Mouse (Mus musculus): ENCODE results near the gene Top3a. TPM values are rescaled to one million over a fixed set of nuclear protein-coding genes. Genes with fewer than 3 reads are reported as not detected.

Gene Top3a
- polyA plus RNA-seq, 1 experiment from 2014 or later = 11.5 TPM

GRCm38 (mm10) chr11:60761681-60762080 is 15.5 kb downstream of the Top3a start:
- H3K27ac ChIP-seq (ENCODE audit: low read length) = no peak overlapping the region
- H3K4me2 ChIP-seq (ENCODE audit: low read length) = no peak overlapping the region
- no peak for ATAC-seq
- H3K4me3 ChIP-seq (replicated peaks; ENCODE audit: low read length) = no peak overlapping the region
- no peaks in the 10 kb centered on the region for H3K9me3 ChIP-seq (ENCODE audit: control insufficient read depth, low read length)
- no peaks in the 10 kb centered on the region for H3K36me3 ChIP-seq (ENCODE audit: control insufficient read depth, insufficient read depth)
- 81% methylated on average over 3 of the region's 3 CpGs for WGBS
- H3K4me1 ChIP-seq (replicated peaks; ENCODE audit: control insufficient read depth, insufficient read depth, low read length) = no peaks in the 10 kb centered on the region
- H3K27me3 ChIP-seq (replicated peaks; ENCODE audit: control insufficient read depth, insufficient read depth, low read length) = no peaks in the 10 kb centered on the region
- no peak overlapping the region for H3K9ac ChIP-seq (replicated peaks; ENCODE audit: low read depth, low read length)

DNA sequence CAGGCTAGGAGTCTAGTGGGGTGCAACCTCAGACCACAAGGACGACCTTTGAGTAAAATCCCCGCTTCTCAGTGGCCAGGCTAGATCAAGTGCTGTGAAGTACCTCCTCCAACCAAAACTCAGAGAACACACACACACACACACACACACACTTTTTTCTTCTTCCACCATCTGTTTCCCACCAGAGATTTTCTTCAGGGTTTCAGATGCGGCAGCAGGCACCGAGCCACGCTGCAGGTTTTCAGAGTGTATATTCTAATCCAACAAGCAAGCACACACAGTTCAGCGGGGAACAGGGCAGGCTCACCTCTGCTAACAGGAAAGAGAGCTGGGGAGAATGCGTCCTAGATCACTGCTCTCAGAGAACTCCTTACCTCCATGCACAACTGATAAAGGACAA is 21.6 kb downstream of the Top3a start:
- ATAC-seq = no peak
- Histone ChIP-seq H3K27me3 (replicated peaks; ENCODE audit: control insufficient read depth, insufficient read depth, low read length) (no peaks in the 10 kb centered on the region), H3K4me2 (ENCODE audit: low read length) (no peak overlapping the region), H3K36me3 (ENCODE audit: control insufficient read depth, insufficient read depth) (peaks cover 11% of the 10 kb centered on the region), H3K9me3 (ENCODE audit: control insufficient read depth, low read length) (no peaks in the 10 kb centered on the region), H3K4me1 (replicated peaks; ENCODE audit: control insufficient read depth, insufficient read depth, low read length) (no peaks in the 10 kb centered on the region), H3K4me3 (replicated peaks; ENCODE audit: low read length) (no peak overlapping the region), H3K9ac (replicated peaks; ENCODE audit: low read depth, low read length) (no peak overlapping the region), H3K27ac (ENCODE audit: low read length) (no peak overlapping the region)
- 95% methylated on average over 7 of the region's 7 CpGs for WGBS

GRCm38 (mm10) chr11:60740321-60740720 is 36.8 kb downstream of the Top3a start:
- Histone ChIP-seq H3K9me3 (ENCODE audit: control insufficient read depth, low read length) (no peaks in the 10 kb centered on the region), H3K27me3 (replicated peaks; ENCODE audit: control insufficient read depth, insufficient read depth, low read length) (no peaks in the 10 kb centered on the region), H3K4me3 (replicated peaks; ENCODE audit: low read length) (no peak overlapping the region), H3K9ac (replicated peaks; ENCODE audit: low read depth, low read length) (no peak overlapping the region), H3K36me3 (ENCODE audit: control insufficient read depth, insufficient read depth) (peaks cover 16% of the 10 kb centered on the region), H3K4me1 (replicated peaks; ENCODE audit: control insufficient read depth, insufficient read depth, low read length) (no peaks in the 10 kb centered on the region), H3K27ac (ENCODE audit: low read length) (no peak overlapping the region), H3K4me2 (ENCODE audit: low read length) (no peak overlapping the region)
- no peak for ATAC-seq
- WGBS = 70% methylated on average over 3 of the region's 3 CpGs

- H3K4me3 ChIP-seq (replicated peaks; ENCODE audit: low read length) = no peak overlapping the region
- no peaks in the 10 kb centered on the region for H3K4me1 ChIP-seq (replicated peaks; ENCODE audit: control insufficient read depth, insufficient read depth, low read length)
- H3K27me3 ChIP-seq (replicated peaks; ENCODE audit: control insufficient read depth, insufficient read depth, low read length) = no peaks in the 10 kb centered on the region
- H3K9ac ChIP-seq (replicated peaks; ENCODE audit: low read depth, low read length) = no peak overlapping the region
- no peaks in the 10 kb centered on the region for H3K9me3 ChIP-seq (ENCODE audit: control insufficient read depth, low read length)
- ATAC-seq = no peak
- H3K4me2 ChIP-seq (ENCODE audit: low read length) = no peak overlapping the region
- H3K36me3 ChIP-seq (ENCODE audit: control insufficient read depth, insufficient read depth) = peaks cover 12% of the 10 kb centered on the region
- H3K27ac ChIP-seq (ENCODE audit: low read length) = no peak overlapping the region
Measured at GRCm38 (mm10) chr11:60737450-60737849, 39.7 kb downstream of the Top3a start.

- no peak overlapping the region for H3K4me3 ChIP-seq (replicated peaks; ENCODE audit: low read length)
- H3K9ac ChIP-seq (replicated peaks; ENCODE audit: low read depth, low read length) = no peak overlapping the region
- WGBS = 90% methylated on average over 3 of the region's 3 CpGs
- H3K27me3 ChIP-seq (replicated peaks; ENCODE audit: control insufficient read depth, insufficient read depth, low read length) = no peaks in the 10 kb centered on the region
- H3K9me3 ChIP-seq (ENCODE audit: control insufficient read depth, low read length) = no peaks in the 10 kb centered on the region
- no peak overlapping the region for H3K4me2 ChIP-seq (ENCODE audit: low read length)
- H3K27ac ChIP-seq (ENCODE audit: low read length) = no peak overlapping the region
- peaks cover 14% of the 10 kb centered on the region for H3K36me3 ChIP-seq (ENCODE audit: control insufficient read depth, insufficient read depth)
- no peak for ATAC-seq
- H3K4me1 ChIP-seq (replicated peaks; ENCODE audit: control insufficient read depth, insufficient read depth, low read length) = no peaks in the 10 kb centered on the region
Measured at GRCm38 (mm10) chr11:60736491-60736890, 40.7 kb downstream of the Top3a start.

DNA sequence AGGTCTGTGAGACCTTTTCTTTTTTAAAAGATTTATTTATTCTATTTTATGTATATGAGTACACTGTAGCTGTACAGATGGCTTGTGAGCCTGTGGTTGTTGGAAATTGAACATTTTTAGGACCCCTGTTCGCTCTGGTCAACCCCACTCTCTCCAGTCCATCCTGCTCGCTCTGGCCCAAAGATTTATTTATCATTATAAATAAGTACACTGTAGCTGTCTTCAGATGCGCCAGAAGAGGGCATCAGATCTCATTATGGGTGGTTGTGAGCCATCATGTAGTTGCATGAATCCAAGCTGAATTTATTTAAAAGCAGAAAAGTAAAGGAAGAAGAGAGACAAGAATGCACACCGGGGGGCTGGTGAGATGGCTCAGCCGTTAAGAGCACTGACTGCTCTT is 42.0 kb downstream of the Top3a start:
- Histone ChIP-seq H3K9me3 (ENCODE audit: control insufficient read depth, low read length) (no peaks in the 10 kb centered on the region), H3K4me2 (ENCODE audit: low read length) (no peak overlapping the region), H3K36me3 (ENCODE audit: control insufficient read depth, insufficient read depth) (peaks cover 9% of the 10 kb centered on the region), H3K4me3 (replicated peaks; ENCODE audit: low read length) (no peak overlapping the region), H3K27me3 (replicated peaks; ENCODE audit: control insufficient read depth, insufficient read depth, low read length) (no peaks in the 10 kb centered on the region), H3K9ac (replicated peaks; ENCODE audit: low read depth, low read length) (no peak overlapping the region), H3K27ac (ENCODE audit: low read length) (no peak overlapping the region), H3K4me1 (replicated peaks; ENCODE audit: control insufficient read depth, insufficient read depth, low read length) (no peaks in the 10 kb centered on the region)
- 74% methylated on average over 5 of the region's 5 CpGs for WGBS
- ATAC-seq = no peak

DNA sequence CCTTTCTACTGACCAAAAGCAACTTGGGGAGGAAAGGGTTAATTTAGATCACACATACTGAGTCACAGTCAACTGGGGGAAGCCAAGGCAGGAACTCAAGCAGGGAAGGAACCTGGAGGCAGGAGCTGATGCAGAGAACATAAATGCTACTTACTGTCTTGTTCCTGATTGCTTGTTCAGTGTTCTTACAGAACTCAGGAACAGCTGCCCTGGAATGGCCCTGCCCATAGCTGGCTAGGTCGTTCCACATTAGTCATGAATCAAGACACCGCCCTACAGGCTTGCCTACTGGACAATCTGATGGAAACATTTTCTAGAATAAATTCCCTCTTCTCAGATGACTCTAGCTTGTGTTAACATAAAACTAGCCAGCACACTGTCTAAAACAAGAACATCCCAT is 43.0 kb downstream of the Top3a start:
- no peak for ATAC-seq
- Histone ChIP-seq H3K4me2 (ENCODE audit: low read length) (no peak overlapping the region), H3K36me3 (ENCODE audit: control insufficient read depth, insufficient read depth) (peaks cover 9% of the 10 kb centered on the region)

DNA sequence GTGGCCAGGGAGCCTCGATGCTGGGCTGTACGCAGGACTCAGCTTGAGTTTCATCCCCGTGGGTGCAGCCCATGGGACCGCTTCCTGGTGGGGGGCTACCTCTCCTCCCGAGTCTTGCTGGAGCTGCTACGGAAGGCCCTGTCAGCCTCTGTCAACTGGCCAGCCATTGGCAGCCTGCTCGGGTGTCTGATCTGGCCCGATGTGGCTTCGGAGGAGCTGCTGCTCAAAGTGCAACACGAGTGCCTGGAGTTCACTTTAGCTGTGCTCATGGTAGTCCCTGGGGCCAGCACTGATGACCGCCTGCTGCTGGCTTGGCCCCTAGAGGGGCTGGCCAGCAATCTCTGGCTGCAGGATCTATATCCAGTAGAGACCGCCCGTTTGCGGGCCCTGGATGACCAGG is 45.9 kb downstream of the Top3a start:
- no peaks in the 10 kb centered on the region for H3K27me3 ChIP-seq (replicated peaks; ENCODE audit: control insufficient read depth, insufficient read depth, low read length)
- H3K27ac ChIP-seq (ENCODE audit: low read length) = no peak overlapping the region
- no peak for ATAC-seq
- no peak overlapping the region for H3K9ac ChIP-seq (replicated peaks; ENCODE audit: low read depth, low read length)
- peaks cover 22% of the 10 kb centered on the region for H3K4me1 ChIP-seq (replicated peaks; ENCODE audit: control insufficient read depth, insufficient read depth, low read length)
- H3K36me3 ChIP-seq (ENCODE audit: control insufficient read depth, insufficient read depth) = peaks cover 9% of the 10 kb centered on the region
- WGBS = 92% methylated on average over 14 of the region's 14 CpGs
- H3K9me3 ChIP-seq (ENCODE audit: control insufficient read depth, low read length) = no peaks in the 10 kb centered on the region
- H3K4me2 ChIP-seq (ENCODE audit: low read length) = no peak overlapping the region
- H3K4me3 ChIP-seq (replicated peaks; ENCODE audit: low read length) = no peak overlapping the region

More for the DNA sequence above, 43.0 kb downstream of the Top3a start:
- no peak overlapping the region for H3K4me3 ChIP-seq (replicated peaks; ENCODE audit: low read length)
- no peak overlapping the region for H3K9ac ChIP-seq (replicated peaks; ENCODE audit: low read depth, low read length)
- H3K27me3 ChIP-seq (replicated peaks; ENCODE audit: control insufficient read depth, insufficient read depth, low read length) = no peaks in the 10 kb centered on the region
- no peaks in the 10 kb centered on the region for H3K9me3 ChIP-seq (ENCODE audit: control insufficient read depth, low read length)
- peaks cover 2% of the 10 kb centered on the region for H3K4me1 ChIP-seq (replicated peaks; ENCODE audit: control insufficient read depth, insufficient read depth, low read length)
- no peak overlapping the region for H3K27ac ChIP-seq (ENCODE audit: low read length)
- WGBS = 80% methylated on average over 2 of the region's 2 CpGs

DNA sequence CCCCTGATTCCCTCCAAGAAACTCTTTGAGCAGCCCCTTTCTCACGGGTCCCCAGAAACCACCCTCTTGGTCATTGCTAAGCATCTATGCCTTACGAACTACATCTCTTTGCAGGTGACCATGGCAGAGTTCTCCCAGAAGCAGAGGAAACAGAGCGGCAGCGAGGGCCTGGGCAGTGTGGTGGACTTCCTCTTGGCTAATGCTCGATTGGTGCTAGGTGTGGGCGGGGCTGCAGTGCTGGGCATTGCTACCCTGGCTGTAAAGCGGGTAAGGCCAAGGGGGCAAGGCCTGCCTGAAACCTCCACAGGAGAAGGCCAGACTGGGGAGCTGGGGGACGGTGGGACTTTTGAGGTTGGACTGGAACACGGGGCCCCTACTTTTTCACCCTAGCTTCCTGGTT is 47.0 kb downstream of the Top3a start:
- Histone ChIP-seq H3K9ac (replicated peaks; ENCODE audit: low read depth, low read length) (no peak overlapping the region), H3K4me3 (replicated peaks; ENCODE audit: low read length) (no peak overlapping the region), H3K27me3 (replicated peaks; ENCODE audit: control insufficient read depth, insufficient read depth, low read length) (no peaks in the 10 kb centered on the region), H3K9me3 (ENCODE audit: control insufficient read depth, low read length) (no peaks in the 10 kb centered on the region), H3K27ac (ENCODE audit: low read length) (no peak overlapping the region), H3K4me2 (ENCODE audit: low read length) (no peak overlapping the region), H3K36me3 (ENCODE audit: control insufficient read depth, insufficient read depth) (peaks cover 9% of the 10 kb centered on the region), H3K4me1 (replicated peaks; ENCODE audit: control insufficient read depth, insufficient read depth, low read length) (peaks cover 27% of the 10 kb centered on the region)
- ATAC-seq = no peak
- 87% methylated on average over 9 of the region's 9 CpGs for WGBS

- WGBS = 80% methylated on average over 6 of the region's 6 CpGs
- Histone ChIP-seq H3K36me3 (ENCODE audit: control insufficient read depth, insufficient read depth) (peaks cover 15% of the 10 kb centered on the region), H3K27ac (ENCODE audit: low read length) (no peak overlapping the region), H3K4me2 (ENCODE audit: low read length) (peak overlapping the region; percentile 75), H3K4me1 (replicated peaks; ENCODE audit: control insufficient read depth, insufficient read depth, low read length) (peaks cover 27% of the 10 kb centered on the region), H3K9me3 (ENCODE audit: control insufficient read depth, low read length) (no peaks in the 10 kb centered on the region), H3K9ac (replicated peaks; ENCODE audit: low read depth, low read length) (peak overlapping the region; percentile 4; the same call in 1 of the 2 replicates), H3K27me3 (replicated peaks; ENCODE audit: control insufficient read depth, insufficient read depth, low read length) (no peaks in the 10 kb centered on the region), H3K4me3 (replicated peaks; ENCODE audit: low read length) (peak overlapping the region; percentile 63)
- ATAC-seq = no peak
Measured at GRCm38 (mm10) chr11:60729217-60729641, 47.9 kb downstream of the Top3a start.
